Mouse (Mus musculus) adipocyte (in vitro differentiated cells): ENCODE data around the gene Kng1.
"Not testable (repeated sequence)": the region's sequence is repeated elsewhere in the genome, so short reads cannot be mapped to it uniquely, and the experiment has no call there.

ENCODE experiments used
- DNase-seq: peaks from one replicate; pipeline ENCODE4 v3.0.0-alpha.2; 2016; ENCODE audit warnings: low spot score

Gene Kng1

DNA sequence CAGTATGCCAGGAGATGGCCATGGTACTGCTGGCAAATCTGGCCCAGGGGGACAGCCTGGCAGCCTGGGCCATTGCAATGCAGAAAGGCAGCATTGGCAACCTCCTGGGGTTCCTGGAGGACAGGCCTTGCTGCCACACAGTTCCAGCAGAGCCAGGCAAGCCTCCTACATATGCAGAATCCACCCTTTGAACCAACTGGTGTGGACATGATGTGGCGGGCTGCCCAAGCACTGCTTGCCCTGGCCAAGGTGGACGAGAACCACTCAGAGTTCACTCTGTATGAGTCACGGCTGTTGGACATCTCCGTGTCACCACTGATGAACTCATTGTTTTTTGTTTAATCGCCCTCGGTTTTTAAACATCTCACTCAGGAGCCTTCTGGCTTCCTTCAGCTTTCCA, 36.5 kb downstream of the Kng1 start:
- DNase-seq, result no peak

DNA sequence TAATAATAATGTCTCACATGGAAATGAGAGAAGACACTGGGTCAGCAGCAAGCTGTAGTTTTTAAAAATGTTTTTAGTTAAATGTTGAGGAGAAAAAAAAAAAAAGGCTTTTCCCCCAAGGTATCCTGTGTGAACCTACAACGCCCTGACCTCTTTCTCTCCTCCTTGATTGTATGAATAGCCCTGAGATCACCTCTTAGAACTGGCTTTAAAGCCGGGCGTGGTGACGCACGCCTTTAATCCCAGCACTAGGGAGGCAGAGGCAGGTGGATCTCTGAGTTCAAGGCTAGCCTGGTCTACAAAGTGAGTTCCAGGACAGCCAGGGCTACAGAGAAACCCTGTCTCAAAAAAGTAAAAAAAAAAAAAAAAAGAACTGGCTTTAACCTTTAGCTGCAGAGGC, 37.9 kb downstream of the Kng1 start:
- DNase-seq, result not testable (repeated sequence)

DNA sequence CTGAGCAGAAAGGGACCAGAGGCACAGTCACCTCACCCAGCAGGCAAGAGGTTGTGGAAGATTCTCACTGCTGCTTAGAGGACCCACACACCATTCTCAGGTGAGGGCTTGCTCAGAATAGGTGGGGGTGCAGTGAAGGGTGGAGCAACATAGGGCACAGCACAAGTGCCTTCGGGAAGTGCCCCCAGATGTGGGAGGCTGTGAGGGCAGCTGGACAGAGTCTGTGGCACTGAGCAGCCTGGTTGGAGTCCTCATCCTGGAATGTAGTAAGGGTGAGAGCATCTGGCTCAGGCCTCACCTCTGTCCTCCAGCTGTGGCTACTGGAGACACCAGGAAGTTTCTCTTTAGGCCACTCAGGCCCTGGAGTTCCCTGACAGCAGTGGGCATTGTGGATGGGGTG, 39.2 kb downstream of the Kng1 start:
- not testable (repeated sequence) for DNase-seq

DNA sequence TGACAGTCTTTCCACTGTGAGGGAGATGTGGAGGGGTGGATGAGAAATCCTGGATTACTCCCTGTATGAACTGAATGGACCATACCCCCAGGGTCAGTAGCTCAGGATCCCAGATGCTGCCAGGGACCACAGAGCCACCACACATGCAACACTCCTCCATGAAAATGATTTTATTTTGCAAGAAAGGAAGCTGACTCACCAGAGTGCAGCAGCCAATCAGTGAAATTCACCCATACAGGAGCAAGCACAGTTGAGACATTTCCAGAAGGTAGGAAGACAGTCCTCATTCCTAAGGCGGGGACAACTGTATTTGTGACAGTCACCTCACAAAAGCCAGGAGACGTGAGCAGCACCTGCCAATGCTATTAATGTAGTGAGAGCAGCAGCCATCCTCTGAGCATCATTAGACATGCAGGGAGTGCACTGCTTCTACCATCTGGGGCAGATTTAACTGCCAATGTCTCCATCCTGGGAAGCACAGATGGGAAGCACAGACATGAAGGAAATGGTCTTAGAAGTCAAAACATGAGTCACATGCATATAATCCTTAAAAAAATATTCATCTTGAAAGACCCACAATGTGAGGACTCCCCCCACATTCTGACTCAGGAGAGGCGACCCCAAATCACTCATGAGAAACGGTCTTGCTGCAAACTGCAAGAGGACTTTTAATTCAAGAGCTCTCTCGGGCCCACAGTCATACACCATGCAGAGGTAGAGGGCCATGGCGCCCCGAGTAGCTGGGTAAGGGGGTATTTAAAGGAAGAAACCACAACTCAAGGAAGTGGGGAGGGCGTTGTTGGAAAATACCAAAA, 39.8 kb downstream of the Kng1 start:
- DNase-seq, result not testable (repeated sequence)

DNA sequence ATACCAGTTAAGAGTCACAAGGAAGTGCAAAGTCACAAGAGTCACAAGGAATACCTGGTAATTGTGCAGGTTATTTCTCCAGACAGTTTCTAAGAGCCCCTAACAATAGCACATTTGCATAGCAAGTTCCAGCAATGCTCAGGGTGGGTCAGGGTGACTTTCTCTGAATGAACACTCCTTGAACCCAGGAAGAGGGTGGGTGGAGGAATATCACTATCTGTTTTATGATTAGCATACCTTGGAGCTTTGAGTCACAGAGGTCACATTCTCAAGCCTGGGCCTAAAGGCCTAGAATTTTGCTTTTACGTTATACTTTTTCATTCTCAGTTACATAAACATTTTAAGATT, 40.4 kb downstream of the Kng1 start:
- not testable (repeated sequence) for DNase-seq

DNA sequence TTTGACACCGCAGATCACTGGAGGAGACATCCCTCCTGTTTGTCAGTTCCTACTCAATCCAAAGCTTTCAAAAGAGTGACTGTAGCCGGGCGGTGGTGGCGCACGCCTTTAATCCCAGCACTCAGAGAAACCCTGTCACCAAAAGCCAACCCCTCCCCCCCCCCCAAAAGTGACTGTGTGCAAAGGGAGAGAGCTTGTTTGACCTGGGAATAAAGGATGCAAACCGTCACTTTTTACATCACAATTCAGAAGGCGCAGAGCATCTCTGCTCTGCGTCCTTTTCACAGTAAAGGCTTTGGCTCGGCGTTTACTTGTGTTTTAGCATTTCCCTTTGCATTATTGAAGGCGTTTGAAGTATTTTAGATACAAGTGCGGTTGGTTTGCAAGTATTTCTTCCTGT, 42.0 kb downstream of the Kng1 start:
- no peak for DNase-seq

DNA sequence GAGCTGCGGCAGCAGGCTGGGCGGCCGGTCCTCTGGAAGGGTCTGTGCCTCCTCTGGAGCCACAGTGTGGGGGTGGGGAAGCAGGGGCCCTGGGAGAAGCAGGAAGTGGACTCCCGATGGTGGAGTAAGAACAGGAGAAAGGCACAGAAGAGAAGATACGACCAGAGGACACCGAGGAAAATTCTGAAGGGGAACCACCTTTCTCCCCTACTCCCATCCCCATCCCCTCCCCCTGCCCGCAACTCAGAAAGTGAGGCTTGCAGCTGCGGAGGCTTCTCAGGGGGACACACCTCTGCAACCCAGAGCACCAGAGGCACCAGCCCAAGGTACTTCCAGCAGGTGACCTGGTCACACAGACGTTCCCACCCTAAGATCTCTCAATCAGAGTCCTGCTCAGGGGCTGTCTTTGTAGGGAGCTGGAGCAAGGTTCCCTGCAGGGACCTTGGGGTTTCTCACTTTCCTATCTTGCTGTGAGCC, 42.5 kb downstream of the Kng1 start:
- DNase-seq, result no peak

DNA sequence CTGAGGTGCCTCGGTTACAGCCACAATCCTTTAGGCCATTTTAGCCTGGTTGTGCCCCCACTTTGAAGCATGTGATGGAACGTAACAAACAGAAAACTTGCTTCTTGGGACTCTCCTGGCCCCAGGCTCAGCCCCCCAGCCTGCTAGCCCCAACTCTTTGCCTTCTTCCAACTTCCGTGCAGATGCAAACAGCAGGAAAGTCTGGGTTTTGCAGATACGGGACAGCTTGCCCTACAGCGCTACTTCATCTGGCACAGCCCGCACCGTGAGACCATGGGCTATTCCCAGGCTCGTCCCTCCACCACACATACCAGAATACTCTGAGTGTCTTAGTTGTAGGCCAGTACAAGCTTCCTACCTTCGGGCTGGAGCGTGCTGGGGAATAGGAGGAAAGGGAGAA, 42.9 kb downstream of the Kng1 start:
- no peak for DNase-seq

DNA sequence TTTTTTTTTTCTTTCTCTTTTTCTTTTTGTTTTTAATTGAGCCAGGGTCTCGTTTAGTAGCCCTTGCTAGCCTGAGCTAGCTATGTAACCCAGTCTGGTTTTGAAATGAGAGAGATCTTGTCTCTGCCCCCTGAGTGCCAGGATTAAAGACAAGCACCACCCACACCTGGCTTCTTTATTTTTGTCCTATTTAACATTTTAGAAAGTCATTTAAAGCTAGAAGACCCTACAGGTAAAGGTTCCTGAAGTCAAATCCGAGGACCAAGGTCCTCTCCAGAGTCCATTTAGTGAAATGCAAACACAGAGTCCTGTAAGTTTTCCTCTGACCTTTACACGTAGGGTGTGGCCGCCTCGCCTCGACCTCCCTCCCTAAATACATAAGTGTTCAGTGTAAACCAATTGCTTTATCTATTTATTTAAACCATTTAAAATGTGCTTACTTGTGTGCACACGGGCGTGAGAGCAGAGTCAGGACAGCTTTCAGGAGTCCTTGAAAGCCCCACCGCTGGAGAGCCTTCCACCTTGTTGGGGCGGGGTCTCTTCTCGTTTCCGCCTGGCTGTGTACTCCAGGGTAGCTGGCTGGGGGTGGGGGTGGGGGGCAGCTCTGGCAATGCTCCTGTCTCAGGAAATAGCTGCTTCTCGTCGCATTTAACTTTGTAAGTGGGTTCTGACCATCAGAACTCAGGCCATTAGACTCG, 44.8 kb downstream of the Kng1 start:
- DNase-seq, result no peak

DNA sequence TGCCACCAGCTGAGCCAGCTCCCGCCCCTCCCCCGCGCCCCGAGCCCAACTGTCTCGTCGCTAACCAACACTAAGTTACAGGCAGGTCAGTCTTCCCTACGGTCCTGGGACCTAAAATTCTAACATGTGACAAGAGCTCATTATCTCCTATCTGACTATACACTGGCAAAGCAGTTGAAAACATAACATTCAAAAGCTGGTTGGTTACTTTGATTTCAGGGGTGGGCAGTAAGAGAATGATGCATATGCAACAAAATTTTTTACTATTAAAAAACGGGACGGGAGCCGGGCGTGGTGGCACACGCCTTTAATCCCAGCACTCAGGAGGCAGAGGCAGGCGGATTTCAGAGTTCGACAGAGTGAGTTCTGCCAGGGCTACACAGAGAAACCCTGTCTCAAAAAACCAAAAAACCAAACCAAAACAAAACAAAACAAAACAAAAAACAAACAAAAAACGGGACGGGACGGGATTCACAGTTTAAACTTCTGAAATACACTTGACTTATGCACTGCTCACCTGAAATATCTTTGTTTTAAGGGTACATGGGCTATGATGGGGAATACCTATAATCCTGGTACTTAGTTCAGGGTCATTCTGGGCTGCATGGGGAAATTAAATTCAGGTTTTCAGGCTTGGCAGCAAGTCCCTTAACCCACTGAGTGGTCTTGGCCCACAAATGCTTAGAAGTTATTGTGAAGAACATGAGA, 45.5 kb downstream of the Kng1 start:
- DNase-seq, result no peak

DNA sequence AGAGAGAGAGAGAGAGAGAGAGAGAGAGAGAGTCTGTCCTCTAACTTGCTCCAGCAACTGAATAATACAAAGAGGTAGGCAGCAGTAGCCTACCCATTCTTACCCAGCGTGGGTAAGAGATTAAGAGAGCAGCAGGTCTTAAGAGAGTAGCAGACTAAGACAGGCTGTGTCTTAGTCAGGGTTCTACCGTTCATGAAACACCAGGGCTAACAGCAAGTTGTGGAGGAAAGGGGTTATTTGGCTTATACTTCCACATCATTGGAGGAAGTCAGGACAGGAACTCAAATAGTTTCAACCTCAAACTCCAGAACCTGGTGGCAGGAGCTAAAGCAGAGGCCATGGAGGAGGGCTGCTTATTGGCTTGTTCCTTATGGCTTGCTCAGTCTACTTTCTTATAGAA, 46.2 kb downstream of the Kng1 start:
- DNase-seq, result no peak

DNA sequence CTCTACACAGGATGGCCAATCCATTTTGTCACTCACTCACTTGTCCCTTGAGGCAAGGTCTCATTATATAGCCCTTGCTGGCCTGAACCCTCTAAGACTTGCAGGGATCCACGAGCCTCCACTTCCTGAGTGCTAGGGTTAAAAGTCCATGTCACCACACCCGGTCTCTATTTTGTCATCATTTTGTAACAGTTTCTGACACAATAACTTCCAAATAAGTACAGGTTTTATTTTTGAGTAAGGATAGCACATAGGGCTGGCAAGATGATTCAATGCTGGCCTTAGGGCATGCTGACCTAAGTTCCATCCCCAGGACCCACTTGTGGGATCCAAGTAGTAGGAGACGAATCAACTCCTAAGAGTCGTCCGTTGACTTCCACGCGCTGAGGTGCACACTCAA, 48.5 kb downstream of the Kng1 start:
- no peak for DNase-seq

DNA sequence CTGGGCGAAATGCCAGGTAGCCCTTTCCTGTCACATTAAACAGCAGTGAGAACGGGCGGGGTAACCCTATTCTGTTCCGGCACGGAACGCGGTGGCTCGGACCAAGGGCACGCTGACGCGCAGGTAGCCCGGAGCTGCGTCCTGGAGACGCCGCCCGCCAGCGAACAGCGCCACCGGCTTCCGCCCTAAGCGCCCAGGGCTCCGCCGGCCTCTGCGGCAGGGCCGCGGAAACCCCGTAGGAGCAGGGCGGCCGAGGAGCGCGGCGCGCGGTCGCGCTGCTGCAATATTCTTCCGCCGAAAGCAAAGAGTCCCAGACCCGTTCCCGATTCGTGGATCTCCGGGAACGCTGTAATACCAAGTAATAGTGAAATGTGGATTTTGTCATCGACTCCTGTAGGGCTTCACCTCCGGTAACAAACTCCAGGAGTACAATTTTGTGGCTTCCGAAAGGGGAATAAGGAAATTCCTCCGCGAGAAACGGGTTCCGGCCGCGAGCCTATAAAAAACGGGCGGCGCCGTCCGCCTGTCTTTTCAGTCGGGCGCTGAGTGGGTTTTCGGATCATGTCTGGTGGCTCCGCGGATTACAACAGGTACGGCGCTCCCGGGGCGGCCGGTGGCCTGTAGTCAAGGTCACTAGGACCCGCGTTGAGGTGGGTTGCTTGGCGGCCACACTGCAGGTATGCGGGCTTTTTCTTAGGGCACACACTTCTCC, 49.7 kb downstream of the Kng1 start, which contains the start of gene Eif4a2:
TSS of gene Eif4a2 (plus strand) at position 214 of the 712 bp plus-strand sequence.
- peak; percentile 90 for DNase-seq

DNA sequence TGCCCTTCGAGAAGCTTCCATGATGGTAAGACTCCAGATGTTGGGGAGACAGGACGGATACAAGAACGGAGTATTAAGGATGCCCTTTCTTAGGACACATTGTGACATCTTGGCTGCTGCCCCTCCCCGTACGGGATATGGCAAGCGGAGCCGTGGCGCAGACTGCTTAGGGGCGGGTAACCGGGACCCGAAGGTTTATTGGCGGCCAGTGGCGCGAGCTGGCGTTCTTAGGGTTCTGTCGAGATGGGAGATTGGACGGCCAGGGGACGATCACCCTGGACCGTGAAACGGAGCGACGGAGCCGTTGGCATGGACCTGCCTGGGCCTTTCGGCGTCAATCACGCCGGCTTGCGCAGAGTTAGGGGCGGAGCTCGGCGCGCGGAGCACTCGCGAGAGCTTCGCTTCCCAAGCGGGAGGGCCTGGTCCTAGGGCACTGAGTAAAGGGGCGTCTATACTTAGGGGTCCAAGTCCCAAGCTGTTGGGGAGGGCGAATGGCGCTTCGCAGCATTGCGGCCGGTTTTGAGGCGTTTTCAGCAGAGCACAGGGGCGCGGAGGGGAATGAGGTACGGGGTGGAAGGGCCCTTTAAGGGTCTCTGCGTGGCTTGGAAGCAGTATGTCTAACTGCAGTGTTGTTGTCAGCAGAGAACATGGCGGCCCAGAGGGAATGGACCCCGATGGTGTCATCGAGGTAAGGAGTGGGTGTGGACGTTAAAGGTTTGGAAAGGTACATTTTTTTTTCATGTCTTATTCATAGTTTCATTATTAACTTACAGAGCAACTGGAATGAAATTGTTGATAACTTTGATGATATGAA, 50.5 kb downstream of the Kng1 start:
- peak; percentile 87 for DNase-seq

DNA sequence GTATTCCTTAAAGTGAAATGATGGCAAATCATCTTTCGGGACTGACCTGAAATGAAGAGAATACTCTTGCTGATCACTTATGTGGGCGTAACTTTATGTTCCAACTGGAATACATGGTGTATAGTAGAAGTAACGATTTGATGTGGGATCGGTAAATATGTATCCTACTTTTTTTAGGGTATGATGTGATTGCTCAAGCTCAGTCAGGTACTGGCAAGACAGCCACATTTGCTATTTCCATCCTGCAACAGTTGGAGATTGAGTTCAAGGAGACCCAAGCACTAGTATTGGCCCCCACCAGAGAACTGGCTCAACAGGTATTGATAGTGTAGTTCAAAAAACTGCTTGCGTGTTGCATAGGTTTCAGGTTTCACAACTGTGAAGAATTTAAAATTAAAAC, 51.3 kb downstream of the Kng1 start:
- peak; percentile 32 for DNase-seq

DNA sequence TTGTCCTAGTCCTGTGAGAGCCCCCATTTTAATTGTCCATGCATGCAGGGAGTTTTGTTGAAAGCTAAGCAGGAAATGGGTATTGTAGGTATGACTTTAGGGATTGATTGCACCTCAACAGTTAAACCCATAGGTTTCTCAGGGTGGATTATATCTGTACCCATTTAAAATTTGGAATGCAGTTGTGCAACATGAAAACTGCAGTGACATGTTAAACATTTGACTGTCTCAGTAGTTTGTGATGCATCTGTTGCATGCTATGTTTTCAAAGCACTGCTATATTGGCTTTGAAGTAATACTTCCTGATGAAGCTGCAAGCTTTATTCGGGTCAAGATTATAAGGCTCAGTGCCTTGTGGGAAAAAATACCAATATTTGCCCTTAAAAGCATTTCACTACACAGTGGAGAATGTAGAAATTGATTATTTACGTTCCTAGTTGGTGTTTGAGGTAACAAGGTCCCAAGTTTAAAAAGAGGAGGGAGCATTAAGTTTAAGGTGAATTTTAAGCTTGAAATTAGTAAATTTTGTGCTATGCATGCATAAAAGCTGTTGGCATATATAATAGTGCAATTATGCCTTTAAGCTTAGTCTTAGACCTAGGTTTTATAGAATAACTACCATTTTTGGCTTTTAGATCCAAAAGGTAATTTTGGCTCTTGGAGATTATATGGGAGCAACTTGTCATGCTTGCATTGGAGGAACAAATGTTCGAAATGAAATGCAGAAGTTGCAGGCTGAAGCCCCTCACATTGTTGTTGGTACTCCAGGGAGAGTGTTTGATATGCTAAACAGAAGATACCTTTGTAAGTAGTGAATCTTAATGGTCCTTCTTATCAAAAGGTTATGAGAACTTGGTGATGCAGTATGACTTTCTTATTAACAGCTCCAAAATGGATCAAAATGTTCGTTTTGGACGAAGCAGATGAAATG, 52.0 kb downstream of the Kng1 start:
- DNase-seq, result peak; percentile 26

DNA sequence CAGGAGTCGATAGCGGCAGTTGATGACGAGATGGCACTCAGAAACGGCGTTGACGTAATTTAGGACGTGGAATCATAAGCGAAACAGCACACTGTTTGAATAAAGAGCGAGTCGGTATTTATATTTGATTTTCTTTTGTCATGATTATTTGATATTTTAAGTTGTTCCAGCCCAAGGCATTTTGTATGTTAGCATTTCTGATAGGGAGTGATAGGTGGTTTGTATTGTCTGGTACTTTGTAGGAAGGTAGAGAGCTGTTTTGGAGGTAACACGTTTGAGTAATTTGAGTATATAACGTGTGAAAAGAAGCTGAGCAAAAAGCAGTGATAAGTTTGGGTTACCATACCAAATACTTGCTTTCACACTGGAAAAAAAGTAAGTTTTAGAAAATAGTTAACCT, 54.7 kb downstream of the Kng1 start:
- DNase-seq, result no peak

DNA sequence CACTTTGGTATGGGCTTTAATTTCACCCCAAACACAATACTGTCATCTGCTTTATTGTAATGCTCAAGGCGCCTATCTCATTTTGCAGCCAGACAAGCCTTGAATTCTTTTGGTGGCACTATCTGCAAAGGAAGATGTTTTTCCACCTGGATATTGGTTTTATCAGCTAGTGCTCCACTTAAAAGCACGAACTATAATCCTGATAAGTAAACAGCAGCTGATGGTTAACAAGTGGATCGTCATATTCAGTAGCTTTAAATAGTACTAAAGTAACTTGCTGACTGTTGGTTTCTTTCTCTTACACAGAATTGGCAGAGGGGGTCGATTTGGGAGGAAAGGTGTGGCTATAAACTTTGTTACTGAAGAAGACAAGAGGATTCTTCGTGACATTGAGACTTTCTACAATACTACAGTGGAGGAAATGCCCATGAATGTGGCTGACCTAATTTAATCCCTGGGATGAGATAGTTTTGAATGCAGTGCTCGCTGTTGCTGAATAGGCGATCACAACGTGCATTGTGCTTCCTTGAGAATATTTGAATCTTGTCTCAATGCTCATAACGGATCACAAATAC, 55.3 kb downstream of the Kng1 start:
- DNase-seq, result no peak

DNA sequence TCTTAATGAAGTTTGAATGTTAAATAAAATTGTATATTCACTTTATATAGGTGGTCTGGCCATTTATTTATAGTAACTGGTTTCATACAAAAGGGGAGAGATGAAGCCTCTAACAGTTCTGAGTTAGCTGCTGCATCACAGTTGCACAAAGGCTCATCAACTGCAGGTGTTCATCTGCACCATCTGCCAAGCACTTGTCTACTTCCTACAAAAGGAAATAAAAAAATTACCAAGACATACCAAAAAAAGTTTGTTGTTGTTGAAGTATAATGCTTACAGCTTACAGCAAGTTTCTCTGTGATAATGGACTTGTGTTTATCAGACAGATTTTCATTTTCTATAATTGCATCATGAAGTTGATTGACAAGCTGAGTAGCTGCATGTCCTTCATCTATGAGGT, 56.2 kb downstream of the Kng1 start:
- DNase-seq, result no peak
